Mouse (Mus musculus) CH12.LX (cell line): ENCODE data around the gene Inafm2. TPM values are rescaled to one million over a fixed set of nuclear protein-coding genes. Genes with fewer than 3 reads are reported as not detected.

Source experiments
- DNase-seq: peaks from one replicate; pipeline ENCODE4 v3.0.0-alpha.2; 2013; ENCODE audit errors: extremely low read depth
- H3K27ac ChIP-seq: 2 replicates; pipeline ENCODE4 v1.5.1; 2012; ENCODE audit warnings: low read depth, mild to moderate bottlenecking, control low read depth, moderate library complexity; ENCODE audit not compliant: insufficient read depth
- H3K27me3 ChIP-seq: replicated peaks from 2 replicates; pipeline ENCODE3; 2012; ENCODE audit warnings: inconsistent platforms
- H3K36me3 ChIP-seq, 2 experiments: replicated peaks in 1 of 2; 2 replicates each; pipeline versions ENCODE3 to v1.6.1; 2012; ENCODE audit warnings: inconsistent platforms in 1 of 2, low read length in 1 of 2, mild to moderate bottlenecking in 1 of 2, mixed read lengths in 1 of 2, moderate library complexity in 1 of 2; ENCODE audit not compliant: control insufficient read depth in 1 of 2, insufficient read depth in 1 of 2
- H3K4me1 ChIP-seq, 2 experiments: 2 replicates each; pipeline ENCODE4 v1.6.1; 2012; ENCODE audit warnings: inconsistent platforms in 1 of 2, moderate library complexity in 1 of 2; ENCODE audit not compliant: insufficient read depth in 2 of 2, control insufficient read depth in 1 of 2
- H3K4me2 ChIP-seq: 2 replicates; pipeline ENCODE4 v1.6.1; 2012; ENCODE audit warnings: low read depth, mild to moderate bottlenecking, control low read depth; ENCODE audit not compliant: poor library complexity, insufficient read depth, severe bottlenecking
- H3K4me3 ChIP-seq, 3 experiments: fragments of 150-350 bp in 1 of 3; sonication (generic) in 1 of 3; replicated peaks in 1 of 3; 2 replicates each; pipeline versions ENCODE3 to v1.5.1; 2011 to 2012; ENCODE audit warnings: low read depth in 2 of 3, low read length in 2 of 3, mild to moderate bottlenecking in 2 of 3, moderate library complexity in 2 of 3, control low read depth in 1 of 3, improper control_type of control experiment in 1 of 3, inconsistent platforms in 1 of 3, mixed read lengths in 1 of 3; ENCODE audit not compliant: poor library complexity in 1 of 3
- H3K79me2 ChIP-seq: replicated peaks from 2 replicates; pipeline ENCODE4 v1.6.1; 2012; ENCODE audit warnings: mild to moderate bottlenecking, moderate library complexity; ENCODE audit not compliant: control insufficient read depth, poor library complexity, insufficient read depth, severe bottlenecking; ENCODE audit errors: extremely low read depth
- H3K9ac ChIP-seq: 2 replicates; pipeline ENCODE4 v1.6.1; 2012; ENCODE audit warnings: low read depth, mild to moderate bottlenecking, control low read depth, moderate library complexity; ENCODE audit not compliant: insufficient read depth
- H3K9me3 ChIP-seq: replicated peaks from 2 replicates; pipeline ENCODE3; 2012; ENCODE audit warnings: low read length, inconsistent platforms, mixed read lengths
- BHLHE40 ChIP-seq: IDR thresholded peaks from 2 replicates; pipeline ENCODE4 v1.6.1; 2011; ENCODE audit warnings: mild to moderate bottlenecking, low read depth, low read length, improper control_type of control experiment
- CHD1 ChIP-seq: IDR thresholded peaks from 2 replicates; pipeline ENCODE4 v1.6.1; 2012; ENCODE audit warnings: low read depth, low read length, improper control_type of control experiment, inconsistent platforms
- CHD2 ChIP-seq: IDR thresholded peaks from 2 replicates; pipeline ENCODE4 v1.6.1; 2011; ENCODE audit warnings: low read length, improper control_type of control experiment
- CTCF ChIP-seq, 2 experiments: IDR thresholded peaks in 1 of 2; conservative IDR thresholded peaks in 1 of 2; 2 replicates each; pipeline ENCODE4 v1.5.1; 2011 to 2012; ENCODE audit warnings: low read depth in 2 of 2, low read length in 2 of 2, improper control_type of control experiment in 1 of 2, inconsistent platforms in 1 of 2, mild to moderate bottlenecking in 1 of 2, moderate library complexity in 1 of 2
- E2F4 ChIP-seq: IDR thresholded peaks from 2 replicates; pipeline ENCODE4 v1.6.1; 2011; ENCODE audit warnings: low read depth, low read length, improper control_type of control experiment; ENCODE audit not compliant: insufficient replicate concordance
- ELF1 ChIP-seq: IDR thresholded peaks from 2 replicates; pipeline ENCODE4 v1.6.1; 2014; ENCODE audit warnings: low read depth, mild to moderate bottlenecking, inconsistent platforms, low read length, improper control_type of control experiment
- EP300 ChIP-seq: IDR thresholded peaks from 2 replicates; pipeline ENCODE4 v1.6.1; 2011; ENCODE audit warnings: low read length, improper control_type of control experiment
- ETS1 ChIP-seq: conservative IDR thresholded peaks from 2 replicates; pipeline ENCODE4 v1.6.1; 2012; ENCODE audit warnings: low read depth, mild to moderate bottlenecking, inconsistent platforms, low read length, improper control_type of control experiment, moderate library complexity
- GABPA ChIP-seq: IDR thresholded peaks from 2 replicates; pipeline ENCODE4 v1.6.1; 2012; ENCODE audit warnings: low read depth, low read length, improper control_type of control experiment, inconsistent platforms; ENCODE audit not compliant: insufficient replicate concordance
- HCFC1 ChIP-seq: IDR thresholded peaks from 2 replicates; pipeline ENCODE4 v1.6.1; 2012; ENCODE audit warnings: low read depth, mild to moderate bottlenecking, inconsistent platforms, low read length, improper control_type of control experiment
- IRF4 ChIP-seq: IDR thresholded peaks from 2 replicates; pipeline ENCODE4 v1.6.1; 2014; ENCODE audit warnings: low read depth, mild to moderate bottlenecking, inconsistent platforms, low read length, improper control_type of control experiment
- JUN ChIP-seq: IDR thresholded peaks from 2 replicates; pipeline ENCODE4 v1.6.1; 2011; ENCODE audit warnings: low read depth, mild to moderate bottlenecking, low read length, improper control_type of control experiment, moderate library complexity; ENCODE audit not compliant: insufficient read depth
- JUND ChIP-seq: conservative IDR thresholded peaks from 2 replicates; pipeline ENCODE4 v1.6.1; 2011; ENCODE audit warnings: low read depth, low read length, improper control_type of control experiment
- KAT2A ChIP-seq: IDR thresholded peaks from 2 replicates; pipeline ENCODE4 v1.6.1; 2012; ENCODE audit warnings: low read length, improper control_type of control experiment, inconsistent platforms; ENCODE audit not compliant: insufficient replicate concordance
- MAFK ChIP-seq: IDR thresholded peaks from 2 replicates; pipeline ENCODE4 v1.6.1; 2011; ENCODE audit warnings: low read length, improper control_type of control experiment; ENCODE audit not compliant: insufficient replicate concordance
- MYC ChIP-seq: IDR thresholded peaks from 2 replicates; pipeline ENCODE4 v1.6.1; 2011; ENCODE audit warnings: low read depth, mild to moderate bottlenecking, improper control_type of control experiment, low read length
- NELFE ChIP-seq: IDR thresholded peaks from 2 replicates; pipeline ENCODE4 v1.6.1; 2011; ENCODE audit warnings: low read depth, low read length, improper control_type of control experiment
- NRF1 ChIP-seq: IDR thresholded peaks from 2 replicates; pipeline ENCODE4 v1.6.1; 2014; ENCODE audit warnings: low read depth, mild to moderate bottlenecking, inconsistent platforms, low read length, improper control_type of control experiment, moderate library complexity
- PAX5 ChIP-seq: IDR thresholded peaks from 2 replicates; pipeline ENCODE4 v1.6.1; 2012; ENCODE audit warnings: low read length, inconsistent platforms, mixed read lengths
- POLR2A ChIP-seq: IDR thresholded peaks from 2 replicates; pipeline ENCODE4 v1.6.1; 2011; ENCODE audit warnings: low read depth, mild to moderate bottlenecking, improper control_type of control experiment, low read length
- POLR2AphosphoS2 ChIP-seq: IDR thresholded peaks from 2 replicates; pipeline ENCODE4 v1.6.1; 2011; ENCODE audit warnings: low read depth, low read length, improper control_type of control experiment
- RAD21 ChIP-seq: IDR thresholded peaks from 2 replicates; pipeline ENCODE4 v1.6.1; 2011; ENCODE audit warnings: low read depth, mild to moderate bottlenecking, low read length, improper control_type of control experiment, moderate library complexity
- RCOR1 ChIP-seq: conservative IDR thresholded peaks from 2 replicates; pipeline ENCODE4 v1.6.1; 2012; ENCODE audit warnings: low read depth, mild to moderate bottlenecking, inconsistent platforms, low read length, improper control_type of control experiment
- SIN3A ChIP-seq: IDR thresholded peaks from 2 replicates; pipeline ENCODE4 v1.6.1; 2012; ENCODE audit warnings: low read length, improper control_type of control experiment, inconsistent platforms
- SMC3 ChIP-seq: IDR thresholded peaks from 2 replicates; pipeline ENCODE4 v1.6.1; 2011; ENCODE audit warnings: low read depth, low read length, improper control_type of control experiment
- TCF12 ChIP-seq: IDR thresholded peaks from 2 replicates; pipeline ENCODE4 v1.6.1; 2014; ENCODE audit warnings: low read depth, mild to moderate bottlenecking, inconsistent platforms, low read length, improper control_type of control experiment
- UBTF ChIP-seq: IDR thresholded peaks from 2 replicates; pipeline ENCODE4 v1.6.1; 2012; ENCODE audit warnings: low read depth, mild to moderate bottlenecking, inconsistent platforms, low read length, improper control_type of control experiment, moderate library complexity
- USF2 ChIP-seq: conservative IDR thresholded peaks from 2 replicates; pipeline ENCODE4 v1.6.1; 2011; ENCODE audit warnings: low read depth, low read length, improper control_type of control experiment
- ZC3H11A ChIP-seq: IDR thresholded peaks from 2 replicates; pipeline ENCODE4 v1.6.1; 2012; ENCODE audit warnings: low read depth, mild to moderate bottlenecking, inconsistent platforms, low read length, improper control_type of control experiment
- ZKSCAN1 ChIP-seq: IDR thresholded peaks from 2 replicates; pipeline ENCODE4 v1.6.1; 2012; ENCODE audit warnings: low read depth, inconsistent platforms, low read length, improper control_type of control experiment, borderline replicate concordance
- ZMIZ1 ChIP-seq: IDR thresholded peaks from 2 replicates; pipeline ENCODE4 v1.6.1; 2012; ENCODE audit warnings: low read depth, mild to moderate bottlenecking, inconsistent platforms, low read length, improper control_type of control experiment
- ZNF384 ChIP-seq: IDR thresholded peaks from 2 replicates; pipeline ENCODE4 v1.6.1; 2012; ENCODE audit warnings: low read depth, low read length, improper control_type of control experiment, inconsistent platforms
- dilution Hi-C: fragments of 300-500 bp; cut with MboI; formaldehyde crosslinking; loops from 2 replicates; pipeline ENCODE4 v1.14.3; 2020; ENCODE audit warnings: low sequenced_read_pairs; ENCODE audit not compliant: extremely low pct_unique_long_range_greater_than_20kb, extremely low pct_ligation_motif_present
- in situ Hi-C: fragments of 300-500 bp; cut with MboI; formaldehyde crosslinking; loops from 3 replicates; pipeline ENCODE4 v1.14.3; 2019; ENCODE audit warnings: low sequenced_read_pairs, low pct_ligation_motif_present, low pct_unique_long_range_greater_than_20kb, mixed read lengths
- polyA plus RNA-seq: library from polyadenylated mRNA; unstranded; fragments of >175 nt; gene quantifications from 2 replicates; pipeline ENCODE4 v1.2.1, GENCODE M21; 2012; ENCODE audit warnings: low read depth; ENCODE audit not compliant: insufficient read length
- total RNA-seq, 2 experiments: library from RNA; depleted of rRNA; stranded (reverse); fragments of 300-350 nt in 1 of 2; fragments of >200 nt in 1 of 2; gene quantifications; 2 replicates each; pipeline ENCODE4 v1.2.3; 2012 to 2014

Inafm2 gene
- total and polyA plus RNA-seq, 3 experiments: 2.7 to 4.2 (median 3.6) TPM

- no peak for DNase-seq
- dilution Hi-C loops: no loop called here
- H3K9me3 ChIP-seq: no peaks in the 10 kb centered on the region
- in situ Hi-C loops: loop anchor here (25.0 kb wide), 1 partner anchor 241 kb away; the partner anchor contains the start of gene Srp14
- H3K4me3 ChIP-seq: peak overlapping the region; percentile 36 to 64 (median 59)
- peaks cover 10 to 29% of the 10 kb centered on the region in 2 experiments for H3K36me3 ChIP-seq
- H3K27ac ChIP-seq: peak overlapping the region; percentile 46; the same call in 1 of the 2 replicates
- TF ChIP-seq NELFE (no peak), E2F4 (no peak), BHLHE40 (no peak)
- H3K27me3 ChIP-seq: no peaks in the 10 kb centered on the region
- peak overlapping the region; percentile 55 for H3K9ac ChIP-seq
- peaks cover 16 to 65% of the 10 kb centered on the region in 2 experiments; a peak in 3 of 4 replicates for H3K4me1 ChIP-seq
- H3K4me2 ChIP-seq: peak overlapping the region; percentile 53
- H3K79me2 ChIP-seq: no peaks in the 10 kb centered on the region
Observed at GRCm38 (mm10) chr2:118727911-118728310, 17.6 kb upstream of the Inafm2 start.

DNA sequence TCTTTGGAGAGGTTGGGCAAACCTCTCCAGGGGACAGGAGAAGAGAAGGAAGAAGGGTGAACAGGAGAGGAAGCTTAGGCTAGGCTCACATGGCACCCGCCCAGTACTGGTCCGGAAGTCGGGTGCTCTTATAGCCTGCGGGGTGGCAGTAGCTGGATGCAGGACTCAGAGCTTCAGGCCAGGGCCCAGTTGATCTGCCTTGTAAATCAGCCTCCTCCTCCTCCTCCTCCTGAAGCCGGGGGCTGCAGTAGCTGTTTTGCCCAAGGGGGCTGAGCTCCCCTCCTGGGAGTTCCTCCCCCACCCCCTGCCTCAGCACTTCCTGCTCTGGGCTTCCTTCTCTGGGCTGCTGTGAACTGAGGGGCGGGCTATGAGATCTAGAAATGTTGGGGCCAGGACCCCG lies 17.2 kb upstream of the Inafm2 start, which contains the start of gene Plcb2:
Gene Plcb2 (minus strand): TSS at position 102 of the 400 bp plus-strand sequence.
- Histone ChIP-seq H3K9ac (peak within 1 kb of the TSS; percentile 55), H3K4me1 (peaks cover 16 to 65% of the 10 kb centered on the region in 2 experiments; a peak in 3 of 4 replicates), H3K36me3 (peaks cover 6 to 25% of the 10 kb centered on the region in 2 experiments), H3K27me3 (peaks cover under 1% of the 10 kb centered on the region), H3K27ac (peak within 1 kb of the TSS; percentile 46; the same call in 1 of the 2 replicates), H3K9me3 (no peaks in the 10 kb centered on the region), H3K4me3 (peak within 1 kb of the TSS; percentile 36 to 64 (median 59)), H3K79me2 (no peaks in the 10 kb centered on the region), H3K4me2 (peak within 1 kb of the TSS; percentile 53)
- dilution Hi-C loops: no loop called here
- peak; percentile 60 for DNase-seq
- in situ Hi-C loops: loop anchor here (25.0 kb wide), 1 partner anchor 241 kb away; the partner anchor contains the start of gene Srp14
- TF ChIP-seq ELF1 (no peak; the same call in none of the 2 replicates), SIN3A (no peak; the same call in 1 of the 2 replicates), CHD2 (peak; percentile 48; the same call in 1 of the 2 replicates), TCF12 (peak; percentile 51; the same call in 1 of the 2 replicates), HCFC1 (no peak), CHD1 (no peak), ZC3H11A (no peak), USF2 (no peak), ZKSCAN1 (no peak), NRF1 (no peak), UBTF (no peak), KAT2A (0 out of 2 replicates have a peak, but pooled peaks have one; percentile 41), MAFK (no peak), EP300 (peak; percentile 40; the same call in 1 of the 2 replicates), POLR2A (peak; percentile 63), RAD21 (no peak), RCOR1 (no peak), E2F4 (no peak), CTCF (conservative IDR thresholded peaks at IDR 0.05 in 1 of 2, IDR thresholded peaks at IDR 0.05 in 1 of 2; ENCODE audit: low read depth in 2 of 2, low read length in 2 of 2) (no peak), ETS1 (peak; percentile 34; the same call in 1 of the 2 replicates), MYC (no peak), BHLHE40 (0 out of 2 replicates have a peak, but pooled peaks have one; percentile 55), PAX5 (no peak), SMC3 (no peak), JUND (no peak), ZMIZ1 (0 out of 2 replicates have a peak, but pooled peaks have one; percentile 30), ZNF384 (no peak), JUN (no peak), POLR2AphosphoS2 (no peak), GABPA (no peak), IRF4 (peak; percentile 38; the same call in 1 of the 2 replicates)
